Mouse (Mus musculus): ENCODE measurements around the gene Crygf. TPM values are rescaled to one million over a fixed set of nuclear protein-coding genes. Genes with fewer than 3 reads are reported as not detected.

The Crygf gene
- not detected for total RNA-seq (2023)

DNA sequence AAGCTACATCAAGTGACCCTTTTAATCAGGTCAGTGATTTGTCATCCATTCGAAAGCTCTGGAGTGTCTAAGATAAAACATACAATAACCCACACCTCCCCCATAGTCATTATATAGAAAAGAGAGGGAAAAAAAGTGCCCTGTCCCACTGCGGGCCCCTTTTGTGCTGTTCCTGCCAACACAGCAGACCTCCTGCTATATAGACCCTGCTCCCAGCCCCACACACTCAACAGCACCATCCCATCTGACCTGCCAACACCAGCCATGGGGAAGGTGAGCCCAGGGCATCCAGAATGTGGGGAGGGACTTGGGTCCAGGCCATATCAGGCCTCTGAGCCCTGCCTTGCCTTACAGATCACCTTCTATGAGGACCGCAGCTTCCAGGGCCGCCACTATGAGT, at the start of gene Crygf:
Gene Crygf (plus strand): TSS at position 227 of the 400 bp plus-strand sequence.

Other genes with a start within 250 kb of the Crygf start
- gene Map2, start 248.8 kb downstream of the Crygf start, total RNA-seq (2023), result 1 to 10 TPM in 1 of 2 experiments, under 1 TPM in 1; 0.35 to 1.2 TPM

All from T-cell, adult 66 days (primary cell).